Mouse (Mus musculus) liver, adult (tissue): ENCODE results near the gene Pnpla8.
"Not testable (repeated sequence)": the region's sequence is repeated elsewhere in the genome, so short reads cannot be mapped to it uniquely, and the experiment has no call there.

ENCODE experiments used
- GATA4 ChIP-seq: IDR thresholded peaks from 2 replicates; pipeline ENCODE4 v1.6.1; 2014; ENCODE audit warnings: mild to moderate bottlenecking, low read length; ENCODE audit not compliant: insufficient replicate concordance

The Pnpla8 gene

GRCm38 (mm10) chr12:44221070-44221469 lies at the start of gene Pnpla8:
Gene Pnpla8, plus strand, starts transcription at chr12:44221370.
- TF ChIP-seq GATA4, result not testable (repeated sequence)

DNA sequence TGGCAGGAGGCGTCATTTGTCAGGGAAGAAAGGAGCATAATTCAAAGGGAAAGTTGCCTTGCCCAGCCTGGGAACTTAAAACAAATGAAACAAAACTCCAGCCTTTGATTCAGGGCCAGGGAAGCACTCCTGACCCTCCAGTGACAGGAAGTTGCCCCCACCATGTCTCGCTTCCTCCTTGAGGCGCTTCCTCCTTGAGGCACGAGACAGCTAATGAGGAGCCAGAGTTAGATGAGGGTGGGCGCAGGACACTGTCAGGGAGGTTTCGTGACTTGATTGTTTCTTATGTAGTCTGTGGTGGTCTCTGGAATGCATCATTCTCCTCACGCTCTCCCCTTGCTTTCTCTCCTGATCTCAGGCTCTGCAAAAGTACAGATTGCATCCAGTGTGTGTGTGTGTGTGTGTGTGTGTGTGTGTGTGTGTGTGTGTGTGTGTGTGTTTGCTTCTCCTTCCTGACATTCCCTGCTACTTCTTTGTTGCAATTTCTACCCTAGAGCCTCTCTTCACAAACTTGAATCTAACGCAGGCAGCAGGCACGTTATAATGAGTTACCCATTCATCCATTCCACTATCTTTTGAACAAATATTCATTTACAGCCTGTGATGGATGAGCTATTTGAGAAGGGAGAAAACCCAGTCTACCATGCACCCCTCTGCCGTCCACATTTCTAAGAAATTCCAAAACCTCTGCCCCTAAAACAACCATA lies 44.7 kb upstream of the Pnpla8 start:
- TF ChIP-seq GATA4, result no peak

GRCm38 (mm10) chr12:44177038-44177355 lies 44.2 kb upstream of the Pnpla8 start:
- no peak for TF ChIP-seq GATA4

- TF ChIP-seq GATA4, result no peak
These were observed 39.8 kb upstream of the Pnpla8 start for GRCm38 (mm10) chr12:44181081-44181982.

DNA sequence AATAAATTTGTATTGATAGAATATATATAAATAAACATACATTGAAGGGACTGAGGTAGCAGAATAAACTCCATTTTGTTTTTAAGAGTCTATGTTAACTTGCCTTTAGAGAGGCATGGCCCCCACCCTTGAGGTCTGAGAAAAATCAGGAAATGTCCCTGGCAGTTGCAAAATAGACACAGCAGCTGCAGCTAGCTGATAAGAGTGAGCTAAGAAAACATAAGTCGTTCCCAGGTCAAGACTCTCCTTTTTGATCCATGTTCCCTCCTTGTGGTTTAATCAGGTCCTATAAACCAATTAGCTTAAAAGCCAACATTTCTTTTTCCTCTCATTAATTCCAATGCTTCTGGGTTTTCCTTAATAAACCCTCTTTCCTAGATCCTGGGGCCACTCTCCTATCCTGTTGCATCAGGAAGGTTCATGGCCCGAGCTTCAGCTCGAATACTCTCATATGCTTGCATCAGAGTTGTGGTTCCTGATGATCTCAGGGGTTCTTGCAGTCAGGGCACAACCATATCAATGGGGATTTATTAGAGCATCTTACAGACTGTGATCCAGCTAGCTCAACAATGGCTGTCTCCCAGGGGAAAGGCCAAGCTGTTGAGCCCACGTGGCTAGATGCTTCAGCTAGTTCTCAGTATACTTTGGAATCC lies 23.2 kb upstream of the Pnpla8 start:
- TF ChIP-seq GATA4, result peak; percentile 52; the same call in 1 of the 2 replicates

GRCm38 (mm10) chr12:44209141-44209823 lies 11.9 kb upstream of the Pnpla8 start:
- TF ChIP-seq GATA4, result no peak

DNA sequence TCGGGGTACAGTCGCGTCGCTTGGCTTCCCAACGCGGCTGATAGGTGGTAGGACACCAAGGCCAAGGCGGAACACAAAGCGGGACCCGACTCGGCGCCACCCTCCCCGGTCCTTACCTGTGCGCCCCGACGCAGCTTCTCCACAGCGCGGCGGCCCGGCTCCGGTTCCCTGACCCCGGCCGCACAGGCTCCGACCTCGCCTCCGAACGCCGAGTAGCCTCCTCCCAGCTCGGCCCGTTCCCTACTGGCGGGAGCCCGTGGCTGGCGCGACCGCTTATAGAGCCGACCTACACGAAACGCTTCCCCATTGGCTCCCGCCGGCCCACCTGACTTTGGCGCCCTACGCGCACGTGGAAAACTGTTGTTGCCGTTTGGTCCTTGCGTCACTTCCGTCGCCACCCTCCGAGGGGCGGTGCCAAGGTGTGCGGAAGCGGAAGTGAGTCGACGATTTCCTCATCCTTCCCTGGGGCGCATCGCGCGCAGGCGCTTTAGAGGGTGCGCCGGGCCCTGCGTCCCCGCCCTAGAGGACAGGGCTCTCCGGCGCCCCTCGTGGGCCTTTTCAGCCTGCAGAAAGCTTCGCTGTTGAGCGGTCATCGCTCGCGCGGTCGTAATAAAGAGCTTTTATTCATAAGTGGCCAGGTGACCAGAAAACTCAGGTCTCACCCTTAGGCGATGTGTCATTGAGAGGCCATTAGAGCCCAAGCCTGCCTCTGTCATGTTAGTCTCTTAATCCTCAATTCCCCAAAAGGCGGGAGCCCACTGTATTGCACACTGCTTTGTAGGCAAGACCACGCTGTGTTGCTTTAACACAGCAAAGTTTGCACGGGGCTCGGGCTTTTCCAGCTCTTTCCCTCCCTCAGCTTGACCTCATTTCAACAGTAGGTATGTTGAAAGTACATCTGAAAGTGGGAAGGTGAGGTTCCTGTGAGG lies 11.1 kb upstream of the Pnpla8 start, which contains the start of gene Dnajb9:
Gene Dnajb9, minus strand, starts transcription at position 503 of the 929 bp plus-strand sequence.
- no peak; the same call in 1 of the 2 replicates for TF ChIP-seq GATA4

DNA sequence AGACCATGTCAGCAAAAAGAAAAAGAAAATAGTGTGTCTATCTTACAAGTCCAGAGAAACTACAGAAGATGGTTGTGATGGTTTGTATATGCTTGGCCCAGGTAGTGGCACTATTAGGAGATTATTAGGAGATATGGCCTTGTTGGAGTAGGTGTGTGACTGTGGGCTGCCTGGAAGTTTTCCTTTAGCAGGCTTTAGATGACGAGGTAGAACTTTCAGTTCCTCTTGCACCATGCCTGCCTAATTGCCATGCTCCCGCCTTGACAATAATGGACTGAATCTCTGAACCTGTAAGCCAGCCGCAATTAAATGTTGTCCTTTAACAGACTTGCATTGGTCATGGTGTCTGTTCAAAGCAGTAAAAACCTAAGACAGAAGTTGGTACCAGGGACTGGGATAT lies 9.6 kb upstream of the Pnpla8 start:
- no peak for TF ChIP-seq GATA4

DNA sequence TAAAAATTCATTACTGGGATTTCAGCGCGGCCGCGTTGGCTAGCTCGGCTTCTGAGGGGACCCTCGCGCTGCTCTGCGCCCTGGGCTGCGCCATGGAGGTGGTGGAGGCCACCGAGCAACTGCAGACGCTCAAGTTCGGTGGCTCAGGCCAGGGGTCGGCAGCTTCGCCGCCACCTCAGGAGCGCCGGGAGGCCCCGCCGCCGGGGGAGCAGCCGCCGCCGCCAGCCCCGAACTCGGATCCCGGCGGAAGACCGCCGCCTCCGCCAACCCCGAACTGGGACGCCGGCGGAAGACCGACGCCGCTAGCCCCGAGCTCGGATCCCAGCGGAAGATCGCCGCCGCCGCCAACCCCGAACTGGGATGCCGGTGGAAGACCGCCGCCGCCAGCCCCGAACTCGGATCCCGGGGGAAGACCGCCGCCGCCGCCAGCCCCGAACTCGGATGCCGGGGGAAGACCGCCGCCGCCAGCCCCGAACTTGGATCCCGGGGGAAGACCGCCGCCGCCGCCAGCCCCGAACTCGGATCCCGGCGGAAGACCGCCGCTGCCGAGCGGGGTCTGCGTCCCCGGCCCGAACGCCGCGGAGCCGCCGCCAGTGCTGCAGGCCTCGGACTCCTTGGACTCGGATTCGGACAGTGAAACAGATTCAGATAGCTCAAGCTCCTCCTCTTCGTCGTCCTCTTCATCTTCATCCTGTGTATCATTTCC lies 634 bp downstream of the Pnpla8 start:
- TF ChIP-seq GATA4, result no peak

DNA sequence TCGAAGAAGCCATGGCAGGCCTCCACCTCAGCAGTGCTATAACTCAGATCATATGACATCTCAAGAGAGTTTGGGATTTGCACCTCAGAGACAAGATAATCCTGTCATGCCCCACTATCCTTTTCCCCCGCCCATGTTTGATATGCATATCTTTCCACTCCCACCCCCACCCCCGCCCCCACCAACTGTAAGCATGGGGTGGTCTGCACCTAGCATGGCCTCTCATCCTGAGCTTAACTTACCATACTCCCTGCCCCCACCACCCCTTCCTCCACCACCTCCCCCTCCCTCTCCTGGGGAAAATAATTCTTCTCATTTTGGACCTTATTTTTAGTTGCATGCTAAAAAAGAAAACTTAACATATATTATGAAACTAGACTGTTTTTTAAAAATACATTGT lies 1.9 kb downstream of the Pnpla8 start:
- TF ChIP-seq GATA4, result no peak

GRCm38 (mm10) chr12:44224650-44225049 lies 3.5 kb downstream of the Pnpla8 start:
- no peak for TF ChIP-seq GATA4

GRCm38 (mm10) chr12:44241090-44241489 lies 19.9 kb downstream of the Pnpla8 start:
- no peak for TF ChIP-seq GATA4

- no peak for TF ChIP-seq GATA4
These were observed 21.2 kb downstream of the Pnpla8 start for GRCm38 (mm10) chr12:44242407-44242806.
